Mouse (Mus musculus): ENCODE measurements around the gene Muc13.

GRCm38 (mm10) chr16:33836676-33837075, 42.8 kb downstream of the Muc13 start:
- TF ChIP-seq CTCF (IDR thresholded peaks at IDR 0.05; ENCODE audit: low read depth) (no peak), EP300 (optimal IDR thresholded peaks at IDR 0.05) (no peak)
